Mouse (Mus musculus) lung, adult 2 months (tissue): ENCODE measurements around the gene Abcc9.

Experiments
- CTCF ChIP-seq: fragments of 200-500 bp; IDR thresholded peaks from 2 replicates; pipeline ENCODE4 v1.5.1; 2011; ENCODE audit warnings: mild to moderate bottlenecking, low read length, control low read depth; ENCODE audit not compliant: insufficient read depth
- POLR2A ChIP-seq: fragments of 200-500 bp; IDR thresholded peaks from 2 replicates; pipeline ENCODE4 v1.6.1; 2011; ENCODE audit warnings: low read depth, mild to moderate bottlenecking, control low read depth, low read length, borderline replicate concordance; ENCODE audit errors: extremely low read depth

GRCm38 (mm10) chr6:142717186-142717585, 15.1 kb upstream of the Abcc9 start:
- no peak for TF ChIP-seq CTCF
- no peak for TF ChIP-seq POLR2A
